Mouse (Mus musculus) kidney, adult 2 months (tissue): ENCODE results near the gene Ap5s1.

Source experiments
- CTCF ChIP-seq: fragments of 200-500 bp; conservative IDR thresholded peaks from 2 replicates; pipeline ENCODE4 v1.5.1; 2011; ENCODE audit warnings: low read depth, mild to moderate bottlenecking, control low read depth, low read length, moderate library complexity, mixed read lengths; ENCODE audit not compliant: insufficient read depth, insufficient read length
- POLR2A ChIP-seq: fragments of 200-500 bp; IDR thresholded peaks from one replicate; pipeline ENCODE4 v1.6.1; 2011; ENCODE audit warnings: low read depth, low read length, control low read depth

GRCm38 (mm10) chr2:131215941-131216858 is 9.3 kb downstream of the Ap5s1 start:
- no peak for TF ChIP-seq CTCF
- TF ChIP-seq POLR2A: no peak
